Mouse (Mus musculus): ENCODE measurements at regions not wholly inside any gene's neighbourhood (a gene's known extent, or its start where the extent isn't known, plus 50 kb on each side); places are given as distances from the start of the nearest gene placed in this dataset.
A peak's percentile ranks its signal among the peaks of the same experiment; 100 is the strongest.

DNA sequence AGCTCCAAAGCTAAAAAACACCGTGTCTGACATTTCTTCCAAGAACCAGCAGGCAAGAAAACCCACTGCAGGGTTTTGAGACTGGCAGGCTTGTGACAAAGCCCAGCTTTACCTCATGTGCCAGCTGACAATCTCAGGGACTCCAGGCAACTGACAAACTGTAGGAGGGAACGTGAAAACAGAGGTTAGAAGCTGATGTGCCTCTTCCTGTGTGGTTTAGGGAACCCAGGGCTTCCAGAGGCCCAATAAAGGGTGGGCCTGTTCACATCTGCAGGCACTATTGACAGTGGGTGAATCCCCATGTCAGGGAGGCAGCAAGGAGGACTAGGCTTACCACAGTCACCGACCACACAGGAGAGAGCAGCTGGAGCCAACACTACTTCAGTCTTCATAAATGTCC is 302.7 kb upstream of the Pik3r1 start:
- in situ Hi-C loops (cut with MboI; ENCODE audit: low pct_unique_long_range_greater_than_20kb), result no loop called here
- CTCF ChIA-PET, result no interaction called here
- no peak for TF ChIP-seq CTCF (IDR thresholded peaks at IDR 0.05)

DNA sequence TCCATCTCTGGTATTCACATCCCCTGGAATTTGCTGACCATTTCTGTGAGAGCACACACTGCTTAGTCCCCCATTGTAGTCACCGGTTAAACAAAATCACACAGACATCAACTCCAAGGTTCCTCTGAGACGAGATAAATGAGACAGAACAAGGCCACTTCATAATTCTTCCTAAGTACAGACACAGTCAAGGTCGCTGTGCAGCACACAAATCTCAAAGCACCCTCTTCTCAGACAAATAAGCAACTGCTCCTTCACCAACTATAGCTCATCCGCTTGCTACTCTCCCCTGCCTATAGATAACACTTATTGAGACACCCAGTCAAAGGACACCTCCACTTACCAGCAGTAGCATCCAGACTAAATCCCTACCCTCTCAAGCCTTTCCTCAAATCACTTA is 304.3 kb upstream of the Pik3r1 start:
- POLR2A ChIA-PET, result no interaction called here
- no peaks in the 10 kb centered on the region for H3K27me3 ChIP-seq
- ATAC-seq, result no peak
- CTCF ChIA-PET, result no interaction called here
- in situ Hi-C loops (cut with MboI; ENCODE audit: low pct_unique_long_range_greater_than_20kb), result no loop called here
- DNase-seq (ENCODE audit: low read depth, low spot score), result no peak
- no peak for TF ChIP-seq CTCF (IDR thresholded peaks at IDR 0.05)

More for the DNA sequence above, 302.7 kb upstream of the Pik3r1 start:
- no peaks in the 10 kb centered on the region for H3K27me3 ChIP-seq
- DNase-seq (ENCODE audit: low read depth, low spot score) (no peak), ATAC-seq (no peak)
- POLR2A ChIA-PET, result no interaction called here

DNA sequence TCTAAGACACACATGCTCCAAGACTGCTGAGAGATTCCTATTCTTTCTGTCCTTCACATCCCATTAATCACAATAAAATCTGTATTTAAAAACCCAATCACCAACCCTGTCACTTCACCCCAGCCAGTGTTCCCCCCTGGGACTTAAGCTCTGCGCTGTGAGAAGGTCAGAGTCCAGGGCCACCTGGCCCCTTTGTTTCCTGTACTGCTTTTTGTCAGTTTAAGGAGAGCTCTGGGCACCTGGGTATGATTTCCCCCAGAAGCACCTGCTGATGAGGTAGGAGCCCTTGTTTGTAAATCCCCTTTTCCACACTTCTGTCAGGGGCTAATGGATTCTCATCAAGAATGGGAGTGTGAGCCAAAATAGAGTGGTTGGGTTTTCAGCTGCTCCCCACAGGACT is 319.7 kb upstream of the Pik3r1 start:
- POLR2A ChIA-PET, result no interaction called here
- no peak for ATAC-seq
- CTCF ChIA-PET, result no interaction called here
- in situ Hi-C loops (cut with MboI; ENCODE audit: low pct_unique_long_range_greater_than_20kb), result no loop called here
- no peak for TF ChIP-seq CTCF (IDR thresholded peaks at IDR 0.05)
- no peaks in the 10 kb centered on the region for H3K27me3 ChIP-seq
- no peak for DNase-seq (ENCODE audit: low read depth, low spot score)

DNA sequence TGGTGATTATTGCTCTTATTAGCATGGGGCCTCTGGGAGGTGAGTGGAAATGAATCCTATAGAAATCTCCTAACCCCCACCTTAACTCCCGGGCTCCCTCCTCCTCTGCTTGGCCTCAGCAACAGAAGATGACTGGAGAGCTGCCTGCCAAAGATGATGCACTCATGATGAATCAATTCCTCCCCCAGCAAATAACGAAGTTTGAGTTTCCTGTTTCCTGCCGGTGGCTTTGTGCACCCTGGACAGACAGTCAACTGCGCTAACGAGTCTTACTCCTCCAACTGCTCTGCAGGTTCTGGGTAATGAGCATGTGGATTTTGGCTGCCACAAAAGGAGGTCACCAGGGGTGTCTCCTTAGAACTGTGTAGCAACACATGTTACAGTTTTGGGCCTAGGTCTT is 321.5 kb upstream of the Pik3r1 start:
- CTCF ChIA-PET, result no interaction called here
- ATAC-seq, result no peak
- DNase-seq (ENCODE audit: low read depth, low spot score), result no peak
- H3K27me3 ChIP-seq, result no peaks in the 10 kb centered on the region
- POLR2A ChIA-PET, result no interaction called here
- in situ Hi-C loops (cut with MboI; ENCODE audit: low pct_unique_long_range_greater_than_20kb), result no loop called here
- no peak for TF ChIP-seq CTCF (IDR thresholded peaks at IDR 0.05)

DNA sequence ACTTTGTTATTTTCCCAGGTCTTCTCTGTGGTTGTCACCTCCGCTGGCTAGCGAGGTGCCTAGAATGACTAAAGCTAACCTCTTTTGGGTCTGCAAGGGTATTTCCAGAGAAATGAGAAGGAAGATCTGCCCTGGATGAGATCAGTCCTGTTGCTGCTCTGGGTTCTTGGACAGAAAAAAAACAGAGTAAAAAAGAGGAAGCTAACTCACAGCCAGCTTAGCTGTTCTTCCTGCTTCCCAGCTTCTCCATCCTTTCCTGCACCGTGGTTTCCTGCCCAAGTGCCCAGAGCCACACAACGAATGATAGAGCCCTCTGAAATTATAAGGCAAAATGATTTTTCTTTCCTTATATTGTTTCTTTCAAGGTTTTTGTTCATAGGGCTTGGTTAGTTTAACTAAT is 326.2 kb upstream of the Pik3r1 start:
- no peak for TF ChIP-seq CTCF (IDR thresholded peaks at IDR 0.05)
- POLR2A ChIA-PET, result no interaction called here
- in situ Hi-C loops (cut with MboI; ENCODE audit: low pct_unique_long_range_greater_than_20kb), result no loop called here
- CTCF ChIA-PET, result interaction anchor here (1.0 to 1.3 kb wide), 2 partner anchors 8 to 14 kb away, joined by 4 read pairs; no protein-coding TSS in a partner anchor
- DNase-seq (ENCODE audit: low read depth, low spot score), result no peak
- no peaks in the 10 kb centered on the region for H3K27me3 ChIP-seq
- no peak for ATAC-seq

DNA sequence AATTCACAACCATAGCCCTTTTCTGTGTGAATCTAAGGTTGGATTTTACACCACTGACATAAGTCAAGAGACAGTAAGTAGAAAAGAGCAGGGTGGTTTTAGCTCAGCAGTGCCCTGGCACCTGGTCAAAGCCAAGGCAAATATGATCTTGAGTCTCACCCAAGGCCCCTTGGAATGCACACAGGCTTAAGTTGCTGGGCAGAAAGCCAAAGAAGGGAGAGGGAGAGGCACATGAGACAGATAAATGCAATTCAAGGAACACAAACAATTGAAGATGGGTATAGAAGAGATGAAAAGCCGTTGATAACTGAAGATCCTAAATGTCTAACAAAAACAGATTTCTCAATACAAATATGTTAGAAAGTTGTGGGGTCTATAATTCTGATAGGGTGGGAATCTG is 335.1 kb upstream of the Pik3r1 start:
- ChIA-PET CTCF (interaction anchor here (0.6 to 1.9 kb wide), 2 partner anchors 9 to 86 kb away, joined by 3 to 4 read pairs; no protein-coding TSS in a partner anchor), POLR2A (no interaction called here)
- ATAC-seq (no peak), DNase-seq (ENCODE audit: low read depth, low spot score) (peak; percentile 35)
- in situ Hi-C loops (cut with MboI; ENCODE audit: low pct_unique_long_range_greater_than_20kb), result no loop called here
- no peaks in the 10 kb centered on the region for H3K27me3 ChIP-seq
- TF ChIP-seq CTCF (IDR thresholded peaks at IDR 0.05), result no peak

DNA sequence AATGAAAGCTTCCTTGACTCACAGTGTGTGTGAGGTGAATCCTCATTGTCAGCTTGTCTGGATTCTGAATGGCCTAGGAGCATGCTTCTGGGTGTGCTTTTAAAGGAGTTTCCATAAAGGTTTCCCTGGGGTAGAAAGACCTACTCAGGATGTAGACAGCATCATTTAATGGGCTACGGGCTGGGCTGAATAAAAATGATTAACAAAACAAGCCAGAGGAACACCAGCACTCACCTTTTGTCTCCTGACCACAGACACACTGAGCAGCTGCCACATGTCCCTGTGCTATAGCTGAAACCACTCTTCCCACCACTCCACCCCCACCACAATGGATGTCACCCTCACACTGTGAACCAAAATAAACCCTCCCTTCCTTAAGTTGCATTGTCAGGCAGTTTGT is 338.2 kb upstream of the Pik3r1 start:
- CTCF ChIA-PET, result no interaction called here
- DNase-seq (ENCODE audit: low read depth, low spot score), result no peak
- ATAC-seq, result no peak
- POLR2A ChIA-PET, result no interaction called here
- no peak for TF ChIP-seq CTCF (IDR thresholded peaks at IDR 0.05)
- in situ Hi-C loops (cut with MboI; ENCODE audit: low pct_unique_long_range_greater_than_20kb), result no loop called here
- no peaks in the 10 kb centered on the region for H3K27me3 ChIP-seq

DNA sequence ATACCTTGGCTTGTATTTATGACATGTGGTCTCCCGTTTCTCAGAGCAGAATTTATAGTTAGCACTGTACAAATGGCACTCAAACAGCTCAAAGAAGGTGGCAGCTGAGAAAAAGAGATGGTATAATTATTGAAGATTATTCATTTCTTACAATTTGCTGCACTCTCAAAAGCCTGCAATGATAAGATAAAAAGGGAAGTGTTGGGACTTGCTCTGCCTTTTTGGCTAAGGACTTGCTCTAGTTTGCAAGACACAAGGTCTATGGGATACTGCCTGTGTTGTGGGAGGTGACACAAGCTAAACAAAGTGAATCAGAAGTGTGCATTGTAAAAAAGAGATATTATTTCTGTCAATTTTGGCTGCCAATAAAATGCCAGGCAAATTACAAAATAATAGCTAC is 340.2 kb upstream of the Pik3r1 start:
- ChIA-PET CTCF (interaction anchor here (1.3 kb wide), 1 partner anchor 14 kb away, joined by 4 read pairs; no protein-coding TSS in a partner anchor), POLR2A (no interaction called here)
- TF ChIP-seq CTCF (IDR thresholded peaks at IDR 0.05), result no peak
- ATAC-seq, result no peak
- DNase-seq (ENCODE audit: low read depth, low spot score), result no peak
- in situ Hi-C loops (cut with MboI; ENCODE audit: low pct_unique_long_range_greater_than_20kb), result no loop called here
- no peaks in the 10 kb centered on the region for H3K27me3 ChIP-seq

DNA sequence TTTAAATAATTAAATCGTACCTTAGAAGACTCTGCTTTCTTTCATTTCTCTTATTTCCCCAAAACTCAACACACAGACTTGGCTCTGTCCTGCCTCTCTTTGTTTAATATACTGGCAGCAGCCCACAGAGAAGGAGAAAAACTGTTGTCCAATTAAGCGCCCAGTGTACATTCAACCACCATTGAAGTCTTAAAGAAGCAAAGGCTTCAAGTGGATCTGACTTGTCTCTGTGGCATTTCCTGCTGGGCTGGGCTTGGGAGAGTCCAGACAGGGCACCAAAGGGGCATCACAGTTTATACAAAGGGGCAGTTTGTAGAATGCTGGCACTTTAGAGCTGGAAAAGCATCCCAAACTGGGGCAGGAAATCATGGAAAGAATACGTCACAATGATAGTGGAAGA is 340.9 kb upstream of the Pik3r1 start:
- in situ Hi-C loops (cut with MboI; ENCODE audit: low pct_unique_long_range_greater_than_20kb), result no loop called here
- DNase-seq (ENCODE audit: low read depth, low spot score), result no peak
- no peak for ATAC-seq
- ChIA-PET POLR2A (no interaction called here), CTCF (interaction anchor here (1.3 kb wide), 1 partner anchor 14 kb away, joined by 4 read pairs; no protein-coding TSS in a partner anchor)
- no peaks in the 10 kb centered on the region for H3K27me3 ChIP-seq
- TF ChIP-seq CTCF (IDR thresholded peaks at IDR 0.05), result no peak

DNA sequence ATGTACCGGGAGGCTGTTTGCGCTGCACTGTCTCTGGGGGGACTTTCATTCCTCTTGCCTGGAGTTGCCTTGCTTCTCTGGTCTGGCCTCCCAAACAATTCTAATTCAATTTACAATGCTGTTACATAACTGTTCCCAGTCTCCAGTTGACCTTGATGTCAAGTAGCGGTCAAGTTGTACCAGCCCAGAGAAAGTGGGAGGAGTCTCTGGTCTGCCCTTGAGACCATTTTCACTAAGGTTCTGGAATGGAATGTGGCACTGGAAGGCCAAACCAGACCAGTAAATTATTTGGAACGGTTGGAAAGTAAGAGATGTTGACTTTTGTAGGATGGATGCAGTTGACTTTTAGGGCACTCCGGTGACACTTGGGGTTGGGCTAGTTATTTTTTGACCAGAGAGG is 345.9 kb upstream of the Pik3r1 start:
- in situ Hi-C loops (cut with MboI; ENCODE audit: low pct_unique_long_range_greater_than_20kb), result no loop called here
- no peak for TF ChIP-seq CTCF (IDR thresholded peaks at IDR 0.05)
- ChIA-PET CTCF (no interaction called here), POLR2A (no interaction called here)
- no peak for ATAC-seq
- no peaks in the 10 kb centered on the region for H3K27me3 ChIP-seq
- DNase-seq (ENCODE audit: low read depth, low spot score), result no peak

DNA sequence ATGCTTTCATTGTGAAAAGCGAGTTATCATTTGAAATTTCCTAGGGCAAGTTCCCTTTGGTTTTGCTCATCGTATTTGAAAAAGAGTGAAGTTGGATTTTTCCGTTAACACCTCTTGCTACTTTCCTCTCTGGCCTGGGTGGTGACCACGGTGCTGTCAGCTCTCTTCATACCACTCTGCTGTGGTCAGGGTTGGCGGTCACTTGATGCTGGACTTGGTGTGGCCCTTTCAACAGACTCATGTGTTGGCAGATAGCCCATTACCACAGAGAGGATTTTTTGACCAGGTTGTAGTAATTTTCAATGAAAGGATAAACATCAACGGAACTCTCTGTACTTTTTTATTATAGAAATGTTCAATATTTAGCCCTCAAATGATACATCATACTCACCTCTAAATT is 354.3 kb upstream of the Pik3r1 start:
- in situ Hi-C loops (cut with MboI; ENCODE audit: low pct_unique_long_range_greater_than_20kb), result no loop called here
- no peaks in the 10 kb centered on the region for H3K27me3 ChIP-seq
- no peak for DNase-seq (ENCODE audit: low read depth, low spot score)
- POLR2A ChIA-PET, result no interaction called here
- ATAC-seq, result no peak
- CTCF ChIA-PET, result no interaction called here
- TF ChIP-seq CTCF (IDR thresholded peaks at IDR 0.05), result no peak

DNA sequence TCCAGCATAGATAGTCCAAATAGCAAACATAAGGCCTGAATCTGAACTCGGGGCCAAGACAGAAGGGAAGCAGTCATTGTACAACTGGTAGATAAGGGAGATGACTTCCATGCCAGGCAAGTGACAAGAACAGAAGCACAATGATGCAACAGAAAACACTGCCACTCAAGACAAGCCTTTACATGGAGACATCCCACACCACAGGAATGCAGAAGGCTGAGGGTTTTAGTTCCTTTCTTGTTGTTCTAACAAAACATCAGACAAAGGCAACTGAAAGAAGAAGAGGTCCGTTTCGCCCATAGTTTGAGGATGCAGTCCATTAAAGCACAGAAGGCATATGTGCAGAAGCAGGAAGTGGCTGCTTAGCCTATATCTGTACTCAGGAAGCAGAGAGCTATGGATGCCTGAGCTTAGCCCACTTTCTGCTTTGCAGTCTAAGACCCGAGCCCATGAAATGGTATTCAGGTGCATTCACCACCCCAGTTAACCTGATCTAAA is 360.0 kb upstream of the Pik3r1 start:
- ChIA-PET POLR2A (no interaction called here), CTCF (no interaction called here)
- no peak for DNase-seq (ENCODE audit: low read depth, low spot score)
- no peak for ATAC-seq
- in situ Hi-C loops (cut with MboI; ENCODE audit: low pct_unique_long_range_greater_than_20kb), result no loop called here
- H3K27me3 ChIP-seq, result no peaks in the 10 kb centered on the region
- no peak for TF ChIP-seq CTCF (IDR thresholded peaks at IDR 0.05)

Measured in Patski (cell line).